Comparison of ENCODE assay signal across 21 mouse cellular contexts in the genomic region with DNA sequence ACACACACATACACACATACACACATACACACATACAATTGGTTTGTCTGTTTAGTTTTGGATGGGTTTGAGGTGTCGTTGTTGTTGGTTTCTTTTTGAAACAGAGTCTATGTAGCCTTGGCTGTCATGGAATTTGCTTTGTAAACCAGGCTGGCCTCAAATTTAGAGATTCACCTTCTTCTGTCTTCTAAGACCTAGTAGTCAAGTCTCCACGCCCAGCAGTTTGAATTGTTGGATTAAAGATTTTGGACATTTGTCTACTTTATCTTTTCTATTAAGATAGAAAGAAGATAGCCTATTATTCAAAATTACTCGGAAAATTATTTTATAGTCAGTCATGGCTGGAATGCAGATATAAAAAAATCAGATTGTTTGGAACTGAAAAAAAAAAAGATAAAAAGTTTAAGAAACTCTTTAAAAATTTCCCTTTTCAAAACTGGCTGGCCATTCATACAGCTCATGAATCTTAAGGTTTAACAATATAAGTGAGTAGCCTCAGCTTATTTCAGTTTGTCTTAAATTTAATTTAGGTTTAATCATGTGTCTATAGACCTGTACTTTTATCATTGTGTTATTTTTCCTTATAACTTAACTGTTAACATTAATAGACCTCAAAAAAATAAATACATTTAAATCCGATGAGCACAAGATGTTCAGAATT. TPM values are rescaled to one million over a fixed set of nuclear protein-coding genes. Genes with fewer than 3 reads are reported as not detected.
DNase-seq lines count a peak whose midpoint lies in the region; ATAC-seq and TF ChIP-seq lines count a peak whose summit lies in the region.
"Not testable (repeated sequence)": the region's sequence is repeated elsewhere in the genome, so short reads cannot be mapped to it uniquely, and the experiment has no call there.
"Had no signal": no experiment of that assay in that cellular context is flagged by ENCODE, and none has a peak within 500 bp of the region (broad histone marks: within the 10 kb centered on the region; RNA-seq: fewer than 3 reads in every experiment).

No protein-coding gene starts in this region.

- H3K36me3 ChIP-seq in forebrain, embryonic 11.5 days (ENCODE audit: control insufficient read depth, insufficient read depth, low read length); heart, embryonic 12.5 days; hindbrain, postnatal 0 days (ENCODE audit: insufficient read depth, low read length); kidney, postnatal 0 days (ENCODE audit: insufficient read depth, low read length); limb, embryonic 15.5 days; midbrain, embryonic 14.5 days (ENCODE audit: control insufficient read depth, insufficient read depth, low read length); neural tube, embryonic 14.5 days (ENCODE audit: control insufficient read depth, insufficient read depth, low read length): not testable (repeated sequence)

- H3K4me2 ChIP-seq in forebrain, embryonic 11.5 days (ENCODE audit: low read depth, low read length, severe bottlenecking); heart, embryonic 12.5 days; hindbrain, postnatal 0 days (ENCODE audit: low read depth, low read length); kidney, postnatal 0 days (ENCODE audit: low read length); limb, embryonic 15.5 days; midbrain, embryonic 14.5 days (ENCODE audit: low read length); neural tube, embryonic 14.5 days (ENCODE audit: low read depth, low read length): not testable (repeated sequence)

- DNase-seq in MN1 (ENCODE audit: low spot score): peak; percentile 19
- DNase-seq in forebrain, embryonic 11.5 days (ENCODE audit: low spot score); kidney, postnatal 0 days (ENCODE audit: low spot score); midbrain, embryonic 14.5 days: not testable (repeated sequence)
- peak; percentile 4 for DNase-seq in hindbrain, postnatal 0 days (ENCODE audit: low spot score)

- WGBS in forebrain, embryonic 11.5 days: 86% methylated on average over 4 of the region's 4 CpGs
- WGBS in heart, embryonic 12.5 days: 68% methylated on average over 4 of the region's 4 CpGs
- WGBS in hindbrain, postnatal 0 days: 81% methylated on average over 4 of the region's 4 CpGs
- 82% methylated on average over 4 of the region's 4 CpGs for WGBS in kidney, postnatal 0 days
- 81% methylated on average over 4 of the region's 4 CpGs for WGBS in limb, embryonic 15.5 days
- 79% methylated on average over 4 of the region's 4 CpGs for WGBS in midbrain, embryonic 14.5 days
- WGBS in neural tube, embryonic 14.5 days: 85% methylated on average over 4 of the region's 4 CpGs

- H3K9ac ChIP-seq in forebrain, embryonic 11.5 days (ENCODE audit: low read length); heart, embryonic 12.5 days; hindbrain, postnatal 0 days (replicated peaks; ENCODE audit: low read length); kidney, postnatal 0 days (ENCODE audit: low read depth, low read length); limb, embryonic 15.5 days; midbrain, embryonic 14.5 days (replicated peaks; ENCODE audit: low read length); neural tube, embryonic 14.5 days (replicated peaks; ENCODE audit: low read depth, low read length): not testable (repeated sequence)

- TF ChIP-seq CTCF in hindbrain, postnatal 0 days (IDR thresholded peaks at IDR 0.05; ENCODE audit: low read depth); kidney, postnatal 0 days (IDR thresholded peaks at IDR 0.05; ENCODE audit: low read depth): not testable (repeated sequence)

- not testable (repeated sequence) for H3K27me3 ChIP-seq in forebrain, embryonic 11.5 days (ENCODE audit: control insufficient read depth, insufficient read depth, low read length); heart, embryonic 12.5 days (replicated peaks); hindbrain, postnatal 0 days (ENCODE audit: insufficient read depth, low read length); kidney, postnatal 0 days (ENCODE audit: insufficient read depth, low read length); limb, embryonic 15.5 days; midbrain, embryonic 14.5 days (ENCODE audit: control insufficient read depth, insufficient read depth, low read length); neural tube, embryonic 14.5 days (ENCODE audit: control insufficient read depth, insufficient read depth, low read length)

- peak; percentile 33; the same call in 1 of the 2 replicates for ATAC-seq in forebrain, embryonic 11.5 days (replicated peaks; ENCODE audit: low FRiP score)
- peak; percentile 67 for ATAC-seq in heart, embryonic 12.5 days (ENCODE audit: insufficient number of reproducible peaks, low FRiP score)
- ATAC-seq in hindbrain, postnatal 0 days: not testable (repeated sequence)
- ATAC-seq in kidney, postnatal 0 days (replicated peaks; ENCODE audit: low FRiP score, low read depth): peak; percentile 10; the same call in 1 of the 2 replicates
- peak; percentile 35; the same call in 1 of the 2 replicates for ATAC-seq in limb, embryonic 15.5 days (ENCODE audit: insufficient number of reproducible peaks, low FRiP score, low TSS enrichment, low read depth)
- ATAC-seq in midbrain, embryonic 14.5 days (ENCODE audit: low FRiP score, low TSS enrichment): peak; percentile 31; the same call in 1 of the 2 replicates
- ATAC-seq in neural tube, embryonic 14.5 days (ENCODE audit: low read depth): peak; percentile 11; the same call in 1 of the 2 replicates

- H3K4me1 ChIP-seq in forebrain, embryonic 11.5 days (replicated peaks; ENCODE audit: control insufficient read depth, insufficient read depth, low read length); heart, embryonic 12.5 days (replicated peaks); hindbrain, postnatal 0 days (ENCODE audit: insufficient read depth, low read length); kidney, postnatal 0 days (replicated peaks; ENCODE audit: insufficient read depth, low read length); limb, embryonic 15.5 days; midbrain, embryonic 14.5 days (ENCODE audit: control insufficient read depth, insufficient read depth, low read length); neural tube, embryonic 14.5 days (ENCODE audit: control insufficient read depth, insufficient read depth, low read length): not testable (repeated sequence)

- H3K4me3 ChIP-seq in forebrain, embryonic 11.5 days (ENCODE audit: low read depth, low read length); heart, embryonic 12.5 days; hindbrain, postnatal 0 days (ENCODE audit: low read length); kidney, postnatal 0 days (replicated peaks; ENCODE audit: low read depth, low read length); limb, embryonic 15.5 days; midbrain, embryonic 14.5 days (replicated peaks; ENCODE audit: low read depth, low read length); neural tube, embryonic 14.5 days (ENCODE audit: low read depth, low read length): not testable (repeated sequence)

- peaks cover 11% of the 10 kb centered on the region for H3K9me3 ChIP-seq in forebrain, embryonic 11.5 days (ENCODE audit: control insufficient read depth, low read length)
- peaks cover 21% of the 10 kb centered on the region for H3K9me3 ChIP-seq in heart, embryonic 12.5 days (replicated peaks)
- peaks cover 13% of the 10 kb centered on the region; the same call in 1 of the 2 replicates for H3K9me3 ChIP-seq in hindbrain, postnatal 0 days (ENCODE audit: low read length)
- not testable (repeated sequence) for H3K9me3 ChIP-seq in kidney, postnatal 0 days (replicated peaks; ENCODE audit: low read length)
- H3K9me3 ChIP-seq in limb, embryonic 15.5 days: peaks cover 12% of the 10 kb centered on the region
- peaks cover 26% of the 10 kb centered on the region for H3K9me3 ChIP-seq in midbrain, embryonic 14.5 days (ENCODE audit: control insufficient read depth, low read length)
- peaks cover 11% of the 10 kb centered on the region; the same call in 1 of the 2 replicates for H3K9me3 ChIP-seq in neural tube, embryonic 14.5 days (ENCODE audit: control insufficient read depth, low read length)

- not testable (repeated sequence) for H3K27ac ChIP-seq in forebrain, embryonic 11.5 days (ENCODE audit: low read depth, low read length); heart, embryonic 12.5 days (ENCODE audit: poor library complexity, severe bottlenecking); hindbrain, postnatal 0 days; kidney, postnatal 0 days; limb, embryonic 15.5 days; midbrain, embryonic 14.5 days (replicated peaks; ENCODE audit: low read depth, low read length); neural tube, embryonic 14.5 days (ENCODE audit: low read depth, low read length)

RNA-seq across cellular contexts. Expression of a gene that starts 20.3 kb away (rescaled TPM):
- polyA plus RNA-seq in forebrain, embryonic 11.5 days (2014; fragmentation: Nextera tagmentation; extraction: Ambion mirVana): not detected in 2 replicates
- not detected in 2 replicates for polyA plus RNA-seq in heart, embryonic 12.5 days (2016; fragmentation: Nextera tagmentation; extraction: Ambion mirVana)
- not detected in 2 replicates for total RNA-seq in hindbrain, postnatal 0 days (2014; rRNA removed)
- not detected in 2 replicates for polyA plus RNA-seq in hindbrain, postnatal 0 days (2015; fragmentation: Nextera tagmentation; extraction: Ambion mirVana)
- not detected in 2 replicates for polyA plus RNA-seq in kidney, postnatal 0 days (2015; fragmentation: Nextera tagmentation; extraction: Ambion mirVana)
- not detected in 2 replicates for polyA plus RNA-seq in limb, embryonic 15.5 days (2015; fragmentation: Nextera tagmentation; extraction: Ambion mirVana)
- polyA plus RNA-seq in midbrain, embryonic 14.5 days (2014; fragmentation: Nextera tagmentation; extraction: Ambion mirVana): not detected in 2 replicates
- not detected in 2 replicates for polyA plus RNA-seq in neural tube, embryonic 14.5 days (2014; fragmentation: Nextera tagmentation; extraction: Ambion mirVana)
- total RNA-seq: adrenal gland, postnatal 10 days; adrenal gland, postnatal 4 days; G1E; gastrocnemius, adult 8-10 months; gastrocnemius, postnatal 36 days; heart, postnatal 36 days had no signal
- polyA plus RNA-seq: brain, embryonic 14.5 days; CD4-positive, CD25-positive, alpha-beta regulatory T cell, adult 4 months; cortical plate, adult 2 months; embryonic facial prominence, embryonic 13.5 days; forebrain, embryonic 15.5 days; G1E; heart, postnatal 0 days; hindbrain, embryonic 13.5 days had no signal
